Mouse (Mus musculus): ENCODE measurements around the gene Pou3f3. TPM values are rescaled to one million over a fixed set of nuclear protein-coding genes. Genes with fewer than 3 reads are reported as not detected.

Gene Pou3f3
- polyA plus RNA-seq, 1 experiment from 2014 or later: 2.9 TPM

DNA sequence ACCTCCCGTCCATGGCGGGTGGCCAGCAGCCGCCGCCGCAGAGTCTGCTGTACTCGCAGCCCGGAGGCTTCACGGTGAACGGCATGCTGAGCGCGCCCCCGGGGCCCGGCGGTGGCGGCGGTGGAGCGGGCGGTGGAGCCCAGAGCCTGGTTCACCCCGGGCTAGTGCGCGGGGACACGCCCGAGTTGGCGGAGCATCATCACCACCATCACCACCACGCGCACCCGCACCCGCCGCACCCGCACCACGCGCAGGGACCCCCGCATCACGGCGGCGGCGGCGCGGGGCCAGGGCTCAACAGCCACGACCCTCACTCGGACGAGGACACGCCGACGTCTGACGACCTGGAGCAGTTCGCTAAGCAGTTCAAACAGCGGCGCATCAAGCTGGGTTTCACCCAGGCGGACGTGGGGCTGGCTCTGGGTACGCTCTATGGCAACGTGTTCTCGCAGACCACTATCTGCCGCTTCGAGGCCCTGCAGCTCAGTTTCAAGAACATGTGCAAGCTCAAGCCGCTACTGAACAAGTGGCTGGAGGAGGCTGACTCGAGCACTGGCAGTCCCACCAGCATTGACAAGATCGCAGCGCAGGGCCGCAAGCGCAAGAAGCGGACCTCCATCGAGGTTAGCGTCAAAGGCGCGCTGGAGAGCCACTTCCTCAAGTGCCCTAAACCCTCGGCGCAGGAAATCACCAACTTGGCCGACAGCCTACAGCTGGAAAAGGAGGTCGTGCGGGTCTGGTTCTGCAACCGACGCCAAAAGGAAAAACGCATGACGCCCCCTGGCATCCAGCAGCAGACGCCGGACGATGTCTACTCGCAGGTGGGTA lies 2.4 kb downstream of the Pou3f3 start:
- peaks cover 78% of the 10 kb centered on the region for H3K27me3 ChIP-seq (replicated peaks; ENCODE audit: control insufficient read depth, insufficient read depth, low read length)
- H3K27ac ChIP-seq (replicated peaks; ENCODE audit: low read depth, low read length): peak overlapping the region; percentile 87
- 1% methylated on average over 37 of the region's 80 CpGs for WGBS
- H3K4me1 ChIP-seq (ENCODE audit: control insufficient read depth, insufficient read depth, low read length): 0 out of 2 replicates have a peak, but pooled peaks cover 3% of the 10 kb centered on the region
- ATAC-seq (ENCODE audit: low read depth) (no peak), DNase-seq (ENCODE audit: low spot score) (peak; percentile 44)
- H3K4me2 ChIP-seq (ENCODE audit: low read depth, low read length): peak overlapping the region; percentile 68
- H3K9me3 ChIP-seq (ENCODE audit: control insufficient read depth, low read length): no peaks in the 10 kb centered on the region
- H3K9ac ChIP-seq (ENCODE audit: low read depth, low read length): peak overlapping the region; percentile 76
- H3K4me3 ChIP-seq (ENCODE audit: low read depth, low read length): peak overlapping the region; percentile 63
- no peaks in the 10 kb centered on the region for H3K36me3 ChIP-seq (ENCODE audit: control insufficient read depth, insufficient read depth, low read length)

DNA sequence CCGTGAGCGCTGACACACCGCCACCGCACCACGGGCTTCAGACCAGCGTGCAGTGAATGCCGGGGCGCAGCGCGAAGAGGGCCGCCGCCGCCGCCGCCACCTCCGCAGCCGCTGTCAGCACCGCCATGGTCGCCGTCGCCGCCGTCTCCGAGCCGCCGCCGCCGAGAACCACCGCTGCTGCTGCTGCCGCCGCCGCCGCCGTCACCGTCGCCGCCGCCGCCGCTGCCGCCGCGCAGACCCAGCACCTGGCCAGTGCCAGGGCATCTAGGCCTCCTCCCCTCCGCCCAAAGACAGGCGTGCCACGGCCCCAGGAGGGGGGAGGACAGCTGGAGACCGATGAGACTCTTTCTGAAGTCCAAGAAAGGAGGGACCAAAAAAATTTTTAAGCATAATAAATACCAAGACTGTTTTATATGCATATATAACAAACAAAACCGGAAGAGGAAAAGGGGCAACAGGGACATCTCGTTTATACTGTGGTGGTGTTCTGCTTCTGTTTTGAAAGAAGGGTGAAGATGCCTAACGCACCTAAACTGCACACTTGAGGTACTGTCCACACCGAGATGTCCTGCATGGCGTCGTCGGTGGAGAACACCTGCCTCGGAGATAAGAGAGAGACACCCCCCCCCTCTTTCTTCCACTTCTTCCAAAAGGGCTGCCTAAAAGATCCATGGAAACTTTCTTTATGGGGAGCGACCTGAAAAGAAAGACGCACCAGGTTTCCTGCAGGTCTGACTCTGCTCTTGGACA lies 3.2 kb downstream of the Pou3f3 start:
- Histone ChIP-seq H3K4me3 (ENCODE audit: low read depth, low read length) (peak overlapping the region; percentile 63), H3K27ac (replicated peaks; ENCODE audit: low read depth, low read length) (peak overlapping the region; percentile 87), H3K9ac (ENCODE audit: low read depth, low read length) (peak overlapping the region; percentile 76), H3K36me3 (ENCODE audit: control insufficient read depth, insufficient read depth, low read length) (no peaks in the 10 kb centered on the region), H3K4me2 (ENCODE audit: low read depth, low read length) (peak overlapping the region; percentile 68), H3K27me3 (replicated peaks; ENCODE audit: control insufficient read depth, insufficient read depth, low read length) (peaks cover 80% of the 10 kb centered on the region), H3K4me1 (ENCODE audit: control insufficient read depth, insufficient read depth, low read length) (0 out of 2 replicates have a peak, but pooled peaks cover 4% of the 10 kb centered on the region), H3K9me3 (ENCODE audit: control insufficient read depth, low read length) (no peaks in the 10 kb centered on the region)
- WGBS: 1% methylated on average over 35 of the region's 57 CpGs
- no peak for ATAC-seq (ENCODE audit: low read depth)
- no peak for DNase-seq (ENCODE audit: low spot score)

- 5% methylated on average over 19 of the region's 19 CpGs for WGBS
- Histone ChIP-seq H3K4me3 (ENCODE audit: low read depth, low read length) (peak overlapping the region; percentile 63), H3K9me3 (ENCODE audit: control insufficient read depth, low read length) (no peaks in the 10 kb centered on the region), H3K4me1 (ENCODE audit: control insufficient read depth, insufficient read depth, low read length) (0 out of 2 replicates have a peak, but pooled peaks cover 8% of the 10 kb centered on the region), H3K4me2 (ENCODE audit: low read depth, low read length) (peak overlapping the region; percentile 68), H3K9ac (ENCODE audit: low read depth, low read length) (peak overlapping the region; percentile 76), H3K27ac (replicated peaks; ENCODE audit: low read depth, low read length) (peak overlapping the region; percentile 87; the same call in 1 of the 2 replicates), H3K27me3 (replicated peaks; ENCODE audit: control insufficient read depth, insufficient read depth, low read length) (peaks cover 84% of the 10 kb centered on the region), H3K36me3 (ENCODE audit: control insufficient read depth, insufficient read depth, low read length) (no peaks in the 10 kb centered on the region)
- DNase-seq (ENCODE audit: low spot score): peak; percentile 13
- ATAC-seq (ENCODE audit: low read depth): no peak
These were observed 3.9 kb downstream of the Pou3f3 start for GRCm38 (mm10) chr1:42699471-42699871.

DNA sequence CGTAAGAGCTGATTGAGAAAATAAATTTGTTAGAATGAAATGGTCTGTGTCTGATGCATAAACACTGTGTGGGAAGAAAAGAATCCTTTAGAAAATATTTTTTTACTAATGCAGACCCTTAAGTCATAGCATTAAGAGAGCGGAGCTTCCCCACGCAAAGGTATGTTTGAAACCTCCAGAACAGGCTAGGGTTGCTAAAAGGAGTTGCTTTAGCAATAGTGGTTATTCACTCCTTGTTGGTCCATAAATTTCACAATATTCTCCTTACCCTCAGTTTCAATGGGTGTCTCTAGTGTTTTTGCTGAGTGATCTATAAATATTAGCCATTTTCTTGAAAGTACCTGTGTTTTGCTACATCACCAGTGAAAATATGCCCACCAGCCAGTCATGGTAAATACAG lies 4.6 kb downstream of the Pou3f3 start:
- H3K4me3 ChIP-seq (ENCODE audit: low read depth, low read length): peak overlapping the region; percentile 36
- H3K36me3 ChIP-seq (ENCODE audit: control insufficient read depth, insufficient read depth, low read length): no peaks in the 10 kb centered on the region
- DNase-seq (ENCODE audit: low spot score) (no peak), ATAC-seq (ENCODE audit: low read depth) (no peak)
- H3K27ac ChIP-seq (replicated peaks; ENCODE audit: low read depth, low read length): no peak overlapping the region
- 0 out of 2 replicates have a peak, but pooled peaks cover 8% of the 10 kb centered on the region for H3K4me1 ChIP-seq (ENCODE audit: control insufficient read depth, insufficient read depth, low read length)
- H3K9ac ChIP-seq (ENCODE audit: low read depth, low read length): peak overlapping the region; percentile 57
- no peaks in the 10 kb centered on the region for H3K9me3 ChIP-seq (ENCODE audit: control insufficient read depth, low read length)
- H3K27me3 ChIP-seq (replicated peaks; ENCODE audit: control insufficient read depth, insufficient read depth, low read length): peaks cover 84% of the 10 kb centered on the region
- peak overlapping the region; percentile 68 for H3K4me2 ChIP-seq (ENCODE audit: low read depth, low read length)
- WGBS: 22% methylated on average over 3 of the region's 3 CpGs

GRCm38 (mm10) chr1:42700815-42701214 lies 5.2 kb downstream of the Pou3f3 start:
- Histone ChIP-seq H3K4me3 (ENCODE audit: low read depth, low read length) (peak overlapping the region; percentile 36), H3K4me1 (ENCODE audit: control insufficient read depth, insufficient read depth, low read length) (0 out of 2 replicates have a peak, but pooled peaks cover 8% of the 10 kb centered on the region), H3K36me3 (ENCODE audit: control insufficient read depth, insufficient read depth, low read length) (no peaks in the 10 kb centered on the region), H3K4me2 (ENCODE audit: low read depth, low read length) (peak overlapping the region; percentile 68), H3K9ac (ENCODE audit: low read depth, low read length) (peak overlapping the region; percentile 2), H3K27me3 (replicated peaks; ENCODE audit: control insufficient read depth, insufficient read depth, low read length) (peaks cover 86% of the 10 kb centered on the region), H3K9me3 (ENCODE audit: control insufficient read depth, low read length) (no peaks in the 10 kb centered on the region), H3K27ac (replicated peaks; ENCODE audit: low read depth, low read length) (no peak overlapping the region)
- no peak for ATAC-seq (ENCODE audit: low read depth)
- DNase-seq (ENCODE audit: low spot score): no peak
- 21% methylated on average over 1 of the region's 1 CpGs for WGBS

DNA sequence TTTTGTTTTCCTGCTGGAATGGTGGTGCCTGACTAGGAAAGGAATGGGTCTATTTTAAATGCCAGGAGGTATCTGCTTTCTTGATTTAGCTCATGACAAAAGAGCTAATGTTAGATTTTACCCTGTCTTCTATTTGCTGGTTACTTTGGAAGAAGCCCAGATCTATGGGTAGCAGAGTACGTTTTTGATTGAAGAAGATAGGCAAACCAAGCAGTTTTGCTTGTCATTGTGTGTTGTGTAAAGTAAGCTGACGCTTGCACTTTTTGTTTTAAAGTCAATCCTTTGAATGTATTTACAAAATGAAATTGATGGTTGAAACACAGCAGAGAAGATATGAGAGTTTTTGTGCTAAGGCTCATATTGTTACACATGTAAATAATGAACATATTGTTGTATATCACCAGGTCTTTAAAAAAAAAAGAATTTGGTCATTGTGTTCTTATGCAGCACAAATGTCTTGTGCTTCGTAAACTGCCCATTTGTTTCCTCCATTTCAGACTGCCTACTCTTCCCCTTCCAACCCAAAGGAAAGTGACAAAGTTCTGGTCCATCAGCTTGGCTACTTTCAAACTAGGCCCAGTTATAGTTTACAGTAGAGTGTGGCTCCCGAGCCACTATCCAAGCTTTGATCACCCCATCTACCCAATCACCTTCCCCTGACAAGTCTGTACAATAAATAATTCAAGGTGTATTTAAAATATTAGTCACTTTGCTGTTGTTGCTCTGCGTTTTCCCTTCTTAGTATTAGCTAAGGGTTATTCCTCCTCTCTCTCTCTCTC lies 6.5 kb downstream of the Pou3f3 start:
- peaks cover 82% of the 10 kb centered on the region for H3K27me3 ChIP-seq (replicated peaks; ENCODE audit: control insufficient read depth, insufficient read depth, low read length)
- H3K36me3 ChIP-seq (ENCODE audit: control insufficient read depth, insufficient read depth, low read length): no peaks in the 10 kb centered on the region
- H3K27ac ChIP-seq (replicated peaks; ENCODE audit: low read depth, low read length): no peak overlapping the region
- H3K9me3 ChIP-seq (ENCODE audit: control insufficient read depth, low read length): no peaks in the 10 kb centered on the region
- peak overlapping the region; percentile 32; the same call in 1 of the 2 replicates for H3K9ac ChIP-seq (ENCODE audit: low read depth, low read length)
- DNase-seq (ENCODE audit: low spot score) (no peak), ATAC-seq (ENCODE audit: low read depth) (no peak)
- 20% methylated on average over 5 of the region's 5 CpGs for WGBS
- H3K4me2 ChIP-seq (ENCODE audit: low read depth, low read length): peak overlapping the region; percentile 68
- 0 out of 2 replicates have a peak, but pooled peaks cover 5% of the 10 kb centered on the region for H3K4me1 ChIP-seq (ENCODE audit: control insufficient read depth, insufficient read depth, low read length)
- H3K4me3 ChIP-seq (ENCODE audit: low read depth, low read length): peak overlapping the region; percentile 36

GRCm38 (mm10) chr1:42702984-42703383 lies 7.4 kb downstream of the Pou3f3 start:
- no peak for ATAC-seq (ENCODE audit: low read depth)
- DNase-seq (ENCODE audit: low spot score): no peak
- no peak overlapping the region for H3K27ac ChIP-seq (replicated peaks; ENCODE audit: low read depth, low read length)
- peak overlapping the region; percentile 23 for H3K4me3 ChIP-seq (ENCODE audit: low read depth, low read length)
- H3K4me1 ChIP-seq (ENCODE audit: control insufficient read depth, insufficient read depth, low read length): 0 out of 2 replicates have a peak, but pooled peaks cover 5% of the 10 kb centered on the region
- H3K36me3 ChIP-seq (ENCODE audit: control insufficient read depth, insufficient read depth, low read length): no peaks in the 10 kb centered on the region
- H3K9ac ChIP-seq (ENCODE audit: low read depth, low read length): peak overlapping the region; percentile 52; the same call in 1 of the 2 replicates
- no peaks in the 10 kb centered on the region for H3K9me3 ChIP-seq (ENCODE audit: control insufficient read depth, low read length)
- H3K4me2 ChIP-seq (ENCODE audit: low read depth, low read length): peak overlapping the region; percentile 47
- WGBS: 10% methylated on average over 9 of the region's 9 CpGs
- peaks cover 83% of the 10 kb centered on the region for H3K27me3 ChIP-seq (replicated peaks; ENCODE audit: control insufficient read depth, insufficient read depth, low read length)

DNA sequence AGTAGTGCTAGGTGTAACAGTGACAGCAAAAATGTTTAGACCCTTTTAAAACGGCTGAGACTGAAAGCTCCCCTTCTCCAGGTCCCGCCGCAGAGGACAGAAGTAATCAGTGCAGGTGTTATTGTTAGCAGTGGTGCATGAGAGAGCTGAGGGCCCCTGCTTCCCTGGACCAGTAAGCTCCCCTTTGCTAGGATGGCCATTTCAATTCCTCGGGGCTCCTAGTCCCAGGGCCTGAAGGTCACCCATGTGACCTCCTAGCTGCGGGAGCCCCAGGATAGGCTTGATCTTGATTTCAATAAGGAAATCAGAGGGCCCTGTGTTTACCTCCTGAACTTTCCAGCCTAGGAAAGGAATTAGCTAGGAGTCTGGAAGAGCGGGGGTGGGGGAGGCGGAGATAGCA lies 7.9 kb downstream of the Pou3f3 start:
- WGBS: 8% methylated on average over 7 of the region's 7 CpGs
- Histone ChIP-seq H3K27me3 (replicated peaks; ENCODE audit: control insufficient read depth, insufficient read depth, low read length) (peaks cover 83% of the 10 kb centered on the region), H3K36me3 (ENCODE audit: control insufficient read depth, insufficient read depth, low read length) (no peaks in the 10 kb centered on the region), H3K27ac (replicated peaks; ENCODE audit: low read depth, low read length) (peak overlapping the region; percentile 0; the same call in 1 of the 2 replicates), H3K4me1 (ENCODE audit: control insufficient read depth, insufficient read depth, low read length) (0 out of 2 replicates have a peak, but pooled peaks cover 5% of the 10 kb centered on the region), H3K4me2 (ENCODE audit: low read depth, low read length) (peak overlapping the region; percentile 47), H3K4me3 (ENCODE audit: low read depth, low read length) (peak overlapping the region; percentile 23), H3K9me3 (ENCODE audit: control insufficient read depth, low read length) (no peaks in the 10 kb centered on the region), H3K9ac (ENCODE audit: low read depth, low read length) (peak overlapping the region; percentile 52)
- ATAC-seq (ENCODE audit: low read depth) (no peak), DNase-seq (ENCODE audit: low spot score) (no peak)

Measured in embryonic facial prominence, embryonic 14.5 days (tissue).